Mouse (Mus musculus): ENCODE data around the gene Cd5.

Cd5 gene

GRCm38 (mm10) chr19:10671319-10671718, 67.5 kb downstream of the Cd5 start:
- no peak for DNase-seq (ENCODE audit: low spot score in 2 of 2)
